Mouse (Mus musculus) thymus, postnatal 10 days (tissue): Measurements from ENCODE around the gene Psg23.
"Not testable (repeated sequence)": the region's sequence is repeated elsewhere in the genome, so short reads cannot be mapped to it uniquely, and the experiment has no call there.

Source experiments
- DNase-seq, 2 experiments: peaks; one replicate each; pipeline ENCODE4 v3.0.0; 2021; ENCODE audit warnings: low spot score in 2 of 2

The Psg23 gene

GRCm38 (mm10) chr7:18616401-18616800 is at the start of gene Psg23:
TSS of gene Psg23 (minus strand) at chr7:18616501.
- DNase-seq, result not testable (repeated sequence)

GRCm38 (mm10) chr7:18656625-18657024 is 40.3 kb upstream of the Psg23 start, which contains the start of gene Psg21:
TSS of gene Psg21 (minus strand) at chr7:18656725.
- DNase-seq, result not testable (repeated sequence)

DNA sequence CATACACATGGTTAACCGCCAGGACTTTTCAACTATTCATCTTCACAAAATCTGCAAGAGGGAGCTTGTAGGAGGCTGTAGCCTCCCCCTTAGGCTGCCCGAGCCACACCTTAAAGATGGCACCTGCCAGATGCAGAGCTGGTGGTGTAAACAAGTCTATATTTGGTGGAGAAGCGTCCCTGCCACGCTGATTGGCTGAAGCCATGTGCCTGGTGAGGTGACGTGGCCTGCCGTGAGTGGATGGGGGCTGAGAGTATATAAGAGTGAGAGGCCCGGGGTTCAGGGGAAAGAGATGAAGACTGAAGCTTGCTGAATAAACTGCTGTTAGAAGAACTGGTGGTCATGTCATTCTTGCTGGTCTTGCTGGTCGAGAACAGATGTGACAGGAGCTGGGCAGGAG is 10.6 kb upstream of the Psg23 start:
- not testable (repeated sequence) for DNase-seq

DNA sequence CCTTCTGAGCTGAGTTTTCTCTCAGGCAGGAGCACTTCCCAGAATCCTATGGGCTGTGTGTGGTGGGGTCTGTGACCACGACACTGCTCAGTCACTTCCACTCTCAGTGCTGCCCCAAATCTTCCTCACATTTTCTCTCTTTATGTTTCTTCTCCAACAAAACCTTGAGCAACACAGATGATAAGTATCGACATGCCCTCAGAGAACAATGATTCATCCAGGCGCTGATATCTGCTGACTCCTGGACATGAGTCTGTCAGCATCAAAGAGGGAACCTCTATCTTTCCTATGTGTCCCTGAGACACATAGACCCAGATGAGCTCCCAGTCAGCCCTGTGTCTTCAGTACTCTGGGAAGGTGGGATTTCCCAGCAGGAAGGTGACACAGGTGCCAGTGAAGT is 49.1 kb downstream of the Psg23 start, which contains the start of gene Psg27:
Psg27 (minus strand) TSS at position 101 of the 400 bp plus-strand sequence.
- no peak for DNase-seq

DNA sequence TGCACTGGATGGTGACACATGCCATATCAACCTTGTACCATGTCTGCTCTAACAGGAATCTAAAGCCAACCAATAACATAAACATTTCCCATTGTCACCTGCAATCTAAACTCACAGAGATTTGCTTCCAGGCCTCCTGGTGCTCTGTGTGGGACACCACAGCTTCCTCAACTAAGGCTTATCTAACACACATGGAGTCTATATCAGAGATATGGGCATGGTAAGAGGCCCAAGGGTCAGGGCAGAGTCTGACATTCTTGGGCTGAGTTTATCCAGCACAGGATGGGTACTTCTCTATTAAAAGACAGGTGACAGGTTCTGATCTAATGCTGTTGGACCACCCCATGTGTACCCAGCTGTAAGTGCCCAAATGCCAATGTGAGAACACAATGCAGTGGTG is 56.5 kb downstream of the Psg23 start:
- DNase-seq, result no peak
